Mouse (Mus musculus) embryonic facial prominence, embryonic 11.5 days (tissue): Measurements from ENCODE around the gene Clcn6. TPM values are rescaled to one million over a fixed set of nuclear protein-coding genes. Genes with fewer than 3 reads are reported as not detected.

Experiments
- ATAC-seq: fragments of 200-750 bp; cut with Nextera tagmentation; replicated peaks from 2 replicates; pipeline ENCODE4 v1.8.0; 2017; ENCODE audit warnings: low read depth; ENCODE audit not compliant: insufficient number of reproducible peaks, low FRiP score, low TSS enrichment
- DNase-seq: peaks from one replicate; pipeline ENCODE4 v3.0.0-alpha.2; 2015; ENCODE audit warnings: low spot score
- H3K27ac ChIP-seq: fragments of 300-500 bp; sonication (generic); replicated peaks from 2 replicates; pipeline ENCODE4 v1.5.1; 2014; ENCODE audit warnings: mild to moderate bottlenecking, low read depth, low read length, control low read depth
- H3K27me3 ChIP-seq: fragments of 300-500 bp; sonication (generic); 2 replicates; pipeline ENCODE4 v1.6.1; 2014; ENCODE audit warnings: mild to moderate bottlenecking, low read length, moderate library complexity, mixed read lengths; ENCODE audit not compliant: control insufficient read depth, insufficient read depth
- H3K36me3 ChIP-seq: fragments of 300-500 bp; sonication (generic); replicated peaks from 2 replicates; pipeline ENCODE4 v1.6.1; 2014; ENCODE audit warnings: low read depth, mild to moderate bottlenecking, low read length, moderate library complexity, mixed read lengths; ENCODE audit not compliant: control insufficient read depth, insufficient read depth
- H3K4me1 ChIP-seq: fragments of 300-500 bp; sonication (generic); 2 replicates; pipeline ENCODE4 v1.6.1; 2014; ENCODE audit warnings: low read length, mixed read lengths; ENCODE audit not compliant: control insufficient read depth, insufficient read depth
- H3K4me2 ChIP-seq: fragments of 300-500 bp; sonication (generic); 2 replicates; pipeline ENCODE4 v1.6.1; 2014; ENCODE audit warnings: low read depth, mild to moderate bottlenecking, control low read depth, low read length, moderate library complexity
- H3K4me3 ChIP-seq: fragments of 300-500 bp; sonication (generic); 2 replicates; pipeline ENCODE4 v1.5.1; 2014; ENCODE audit warnings: low read depth, low read length, control low read depth
- H3K9ac ChIP-seq: fragments of 300-500 bp; sonication (generic); replicated peaks from 2 replicates; pipeline ENCODE4 v1.6.1; 2014; ENCODE audit warnings: mild to moderate bottlenecking, control low read depth, low read length
- H3K9me3 ChIP-seq: fragments of 300-500 bp; sonication (generic); replicated peaks from 2 replicates; pipeline ENCODE4 v1.6.1; 2016; ENCODE audit warnings: mild to moderate bottlenecking, low read length, inconsistent platforms, mixed read lengths; ENCODE audit not compliant: control insufficient read depth
- WGBS: fragments of 180-500 bp; shearing (Covaris S2); extraction: QIAGEN DNeasy Blood & Tissue Kit; methylation state at CpG from one replicate; pipeline ENCODE4 v1.1.7; 2014; 5-methylcytosine and 5-hydroxymethylcytosine counted together
- polyA plus RNA-seq: library from polyadenylated mRNA; unstranded; fragments of >200 nt; fragmentation: Nextera tagmentation; extraction: Ambion mirVana; gene quantifications from 2 replicates; pipeline ENCODE4 v1.2.1, GENCODE M21; 2014

Clcn6 gene
- polyA plus RNA-seq, 1 experiment from 2014 or later: 8.9 TPM

GRCm38 (mm10) chr4:147962781-147963180, 75.8 kb downstream of the Clcn6 start:
- whole genome bisulfite sequencing: 49% methylated on average over 6 of the region's 6 CpGs
- ATAC-seq (no peak), DNase-seq (no peak)
- Histone ChIP-seq H3K27ac (no peak overlapping the region), H3K36me3 (no peaks in the 10 kb centered on the region), H3K4me2 (no peak overlapping the region), H3K4me3 (no peak overlapping the region), H3K27me3 (no peaks in the 10 kb centered on the region), H3K4me1 (no peaks in the 10 kb centered on the region), H3K9ac (no peak overlapping the region), H3K9me3 (no peaks in the 10 kb centered on the region)

- DNase-seq (peak; percentile 84), ATAC-seq (0 out of 2 replicates have a peak, but pooled peaks have one; percentile 50)
- WGBS: 46% methylated on average over 6 of the region's 6 CpGs
Observed at GRCm38 (mm10) chr4:147959881-147960831, 78.5 kb downstream of the Clcn6 start.

GRCm38 (mm10) chr4:147957141-147957540, 81.5 kb downstream of the Clcn6 start:
- Histone ChIP-seq H3K4me3 (no peak overlapping the region), H3K36me3 (no peaks in the 10 kb centered on the region), H3K4me1 (no peaks in the 10 kb centered on the region), H3K27me3 (no peaks in the 10 kb centered on the region), H3K27ac (no peak overlapping the region), H3K9ac (no peak overlapping the region), H3K9me3 (no peaks in the 10 kb centered on the region), H3K4me2 (no peak overlapping the region)
- ATAC-seq: no peak
- peak; percentile 78 for DNase-seq
- WGBS: 46% methylated on average over 11 of the region's 11 CpGs

More at GRCm38 (mm10) chr4:147959881-147960831, 78.5 kb downstream of the Clcn6 start:
- no peak overlapping the region for H3K4me2 ChIP-seq
- no peaks in the 10 kb centered on the region for H3K4me1 ChIP-seq
- no peaks in the 10 kb centered on the region for H3K27me3 ChIP-seq
- no peaks in the 10 kb centered on the region for H3K9me3 ChIP-seq
- no peak overlapping the region for H3K4me3 ChIP-seq
- no peak overlapping the region for H3K27ac ChIP-seq
- H3K36me3 ChIP-seq: no peaks in the 10 kb centered on the region
- no peak overlapping the region for H3K9ac ChIP-seq

Other genes starting within 250 kb of the Clcn6 start
- gene Zfp984, start 229.0 kb downstream of the Clcn6 start, polyA plus RNA-seq: 10.6 and 11.0 TPM in 2 replicates
- gene Zfp933, start 190.5 kb downstream of the Clcn6 start, polyA plus RNA-seq: 5.0 and 6.1 TPM in 2 replicates
- gene Miip, start 170.0 kb downstream of the Clcn6 start, polyA plus RNA-seq: 27.6 and 30.0 TPM in 2 replicates
- 14.7 and 15.6 TPM in 2 replicates for gene Fv1, start 169.8 kb downstream of the Clcn6 start, polyA plus RNA-seq
- gene Mfn2, start 134.1 kb downstream of the Clcn6 start, polyA plus RNA-seq: 23.1 and 28.0 TPM in 2 replicates
- 32.7 and 36.4 TPM in 2 replicates for gene Plod1, start 102.1 kb downstream of the Clcn6 start, polyA plus RNA-seq
- gene 2510039O18Rik, start 97.9 kb downstream of the Clcn6 start, polyA plus RNA-seq: 14.5 and 15.9 TPM in 2 replicates
- gene Nppb, start 53.0 kb downstream of the Clcn6 start, polyA plus RNA-seq: 0.57 and 1.0 TPM in 2 replicates
- 1.9 and 19.5 TPM in 2 replicates for gene Nppa, start 38.1 kb downstream of the Clcn6 start, polyA plus RNA-seq
- gene Mthfr, start 256 bp upstream of the Clcn6 start, polyA plus RNA-seq: 13.5 and 14.1 TPM in 2 replicates
- gene Agtrap, start 49.2 kb upstream of the Clcn6 start, polyA plus RNA-seq: 7.0 and 10.3 TPM in 2 replicates
- 75.3 and 83.4 TPM in 2 replicates for gene Mad2l2, start 91.6 kb upstream of the Clcn6 start, polyA plus RNA-seq
- 1.2 and 2.2 TPM in 2 replicates for gene Draxin, start 91.9 kb upstream of the Clcn6 start, polyA plus RNA-seq
- 9.8 and 11.3 TPM in 2 replicates for gene Fbxo6, start 113.3 kb upstream of the Clcn6 start, polyA plus RNA-seq
- 24.0 and 25.1 TPM in 2 replicates for gene Fbxo44, start 121.7 kb upstream of the Clcn6 start, polyA plus RNA-seq
- 1.5 and 1.9 TPM in 2 replicates for gene Fbxo2, start 121.8 kb upstream of the Clcn6 start, polyA plus RNA-seq
- 0.86 and 1.1 TPM in 2 replicates for gene Disp3, start 249.1 kb upstream of the Clcn6 start, polyA plus RNA-seq